Mouse (Mus musculus) hindbrain, embryonic 14.5 days (tissue): ENCODE results near the gene Polg. TPM values are rescaled to one million over a fixed set of nuclear protein-coding genes. Genes with fewer than 3 reads are reported as not detected.

Source experiments
- ATAC-seq: fragments of 200-750 bp; cut with Nextera tagmentation; 2 replicates; pipeline ENCODE4 v1.8.0; 2017; ENCODE audit warnings: moderate number of reproducible peaks, mild to moderate bottlenecking, moderate TSS enrichment, moderate library complexity; ENCODE audit not compliant: low FRiP score
- DNase-seq: peaks from one replicate; pipeline ENCODE4 v3.0.0-alpha.2; 2015; ENCODE audit warnings: low spot score
- H3K27ac ChIP-seq: fragments of 300-500 bp; sonication (generic); 2 replicates; pipeline ENCODE4 v1.5.1; 2014; ENCODE audit warnings: mild to moderate bottlenecking, moderate library complexity
- H3K27me3 ChIP-seq: fragments of 300-500 bp; sonication (generic); 2 replicates; pipeline ENCODE4 v1.6.1; 2014; ENCODE audit warnings: mild to moderate bottlenecking, low read length, mixed read lengths; ENCODE audit not compliant: control insufficient read depth, insufficient read depth
- H3K36me3 ChIP-seq: fragments of 300-500 bp; sonication (generic); replicated peaks from 2 replicates; pipeline ENCODE4 v1.6.1; 2014; ENCODE audit not compliant: control insufficient read depth, insufficient read depth
- H3K4me1 ChIP-seq: fragments of 300-500 bp; sonication (generic); replicated peaks from 2 replicates; pipeline ENCODE4 v1.6.1; 2014; ENCODE audit warnings: antibody characterized with exemption, low read length, mixed read lengths; ENCODE audit not compliant: control insufficient read depth, insufficient read depth
- H3K4me2 ChIP-seq: fragments of 300-500 bp; sonication (generic); replicated peaks from 2 replicates; pipeline ENCODE4 v1.6.1; 2014; ENCODE audit warnings: mild to moderate bottlenecking, moderate library complexity
- H3K4me3 ChIP-seq: fragments of 300-500 bp; sonication (generic); replicated peaks from 2 replicates; pipeline ENCODE4 v1.5.1; 2014; ENCODE audit warnings: mild to moderate bottlenecking, low read length
- H3K9ac ChIP-seq: fragments of 300-500 bp; sonication (generic); 2 replicates; pipeline ENCODE4 v1.6.1; 2014
- H3K9me3 ChIP-seq: fragments of 300-500 bp; sonication (generic); 2 replicates; pipeline ENCODE4 v1.6.1; 2016; ENCODE audit warnings: low read length; ENCODE audit not compliant: control insufficient read depth
- WGBS: fragments of 180-500 bp; shearing (Covaris S2); extraction: QIAGEN DNeasy Blood & Tissue Kit; methylation state at CpG from one replicate; pipeline ENCODE4 v1.1.7; 2014; 5-methylcytosine and 5-hydroxymethylcytosine counted together
- polyA plus RNA-seq: library from polyadenylated mRNA; unstranded; fragments of >200 nt; fragmentation: Nextera tagmentation; extraction: Ambion mirVana; gene quantifications from 2 replicates; pipeline ENCODE4 v1.2.1, GENCODE M21; 2014

Gene Polg
- polyA plus RNA-seq, 1 experiment from 2014 or later = 28.9 TPM

DNA sequence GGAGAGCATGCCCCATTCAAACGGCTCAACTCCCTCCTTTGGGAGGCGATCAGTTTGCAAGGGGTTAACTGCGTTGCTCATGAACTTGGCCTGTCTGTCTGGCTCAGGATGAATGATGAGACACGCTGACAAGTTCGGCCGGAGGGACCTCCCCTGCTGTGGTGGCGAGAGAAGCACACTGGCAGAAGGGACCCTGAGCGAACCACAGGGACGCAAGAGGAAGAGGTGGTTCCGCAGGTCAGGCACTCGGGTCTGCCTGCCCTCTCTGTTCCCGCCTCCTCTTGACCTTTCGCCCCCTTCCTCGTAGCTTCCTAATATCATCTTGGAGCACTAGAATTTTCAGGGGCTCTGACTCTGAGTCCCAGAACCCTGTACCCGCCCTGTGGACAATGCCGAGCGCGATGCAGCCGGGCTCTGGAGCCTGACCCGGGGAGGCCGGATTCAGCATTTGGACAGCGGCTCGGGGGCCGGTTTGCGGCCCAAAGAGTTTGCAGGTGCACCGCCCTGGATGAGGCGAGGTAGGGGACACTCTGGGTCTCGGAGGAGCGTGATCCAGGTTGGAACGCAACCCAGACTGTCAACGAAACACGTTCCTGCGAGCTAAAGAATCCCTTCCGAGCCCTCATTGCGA, 32.9 kb upstream of the Polg start:
- Histone ChIP-seq H3K9ac (peak overlapping the region; percentile 99), H3K36me3 (no peaks in the 10 kb centered on the region; the same call in 1 of the 2 replicates), H3K4me1 (peaks cover 13% of the 10 kb centered on the region), H3K9me3 (no peaks in the 10 kb centered on the region), H3K27ac (peak overlapping the region; percentile 99), H3K4me3 (peak overlapping the region; percentile 88), H3K4me2 (peak overlapping the region; percentile 91), H3K27me3 (peaks cover 23% of the 10 kb centered on the region)
- DNase-seq (peak; percentile 66), ATAC-seq (peak; percentile 17; the same call in 1 of the 2 replicates)
- WGBS = under 1% methylated on average over 35 of the region's 35 CpGs

DNA sequence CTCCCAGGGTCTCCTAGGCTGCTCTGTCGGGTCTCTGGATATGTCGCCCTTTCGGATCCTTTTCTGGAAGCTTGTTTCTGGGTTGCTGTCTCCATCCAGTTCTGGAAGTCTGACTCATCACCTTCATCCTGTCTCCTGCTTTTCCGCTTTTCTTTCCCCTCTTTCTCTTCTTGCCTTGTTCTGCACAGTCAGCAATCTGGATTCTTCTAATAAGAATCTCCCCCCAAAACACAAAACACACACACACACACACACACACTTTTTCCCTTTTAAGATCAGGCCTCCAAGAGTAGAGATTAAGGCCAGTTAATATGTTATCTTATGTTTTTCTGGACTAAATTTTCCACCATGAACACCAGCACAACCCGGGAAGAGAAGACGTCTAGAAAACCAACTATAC, 32.2 kb upstream of the Polg start:
- peak overlapping the region; percentile 91 for H3K4me2 ChIP-seq
- no peaks in the 10 kb centered on the region for H3K9me3 ChIP-seq
- H3K4me3 ChIP-seq = peak overlapping the region; percentile 7; the same call in 1 of the 2 replicates
- DNase-seq (no peak), ATAC-seq (no peak)
- 7% methylated on average over 6 of the region's 6 CpGs for WGBS
- H3K4me1 ChIP-seq = peaks cover 13% of the 10 kb centered on the region
- peaks cover 23% of the 10 kb centered on the region for H3K27me3 ChIP-seq
- H3K36me3 ChIP-seq = no peaks in the 10 kb centered on the region; the same call in 1 of the 2 replicates
- peak overlapping the region; percentile 99 for H3K27ac ChIP-seq
- H3K9ac ChIP-seq = peak overlapping the region; percentile 32; the same call in 1 of the 2 replicates

DNA sequence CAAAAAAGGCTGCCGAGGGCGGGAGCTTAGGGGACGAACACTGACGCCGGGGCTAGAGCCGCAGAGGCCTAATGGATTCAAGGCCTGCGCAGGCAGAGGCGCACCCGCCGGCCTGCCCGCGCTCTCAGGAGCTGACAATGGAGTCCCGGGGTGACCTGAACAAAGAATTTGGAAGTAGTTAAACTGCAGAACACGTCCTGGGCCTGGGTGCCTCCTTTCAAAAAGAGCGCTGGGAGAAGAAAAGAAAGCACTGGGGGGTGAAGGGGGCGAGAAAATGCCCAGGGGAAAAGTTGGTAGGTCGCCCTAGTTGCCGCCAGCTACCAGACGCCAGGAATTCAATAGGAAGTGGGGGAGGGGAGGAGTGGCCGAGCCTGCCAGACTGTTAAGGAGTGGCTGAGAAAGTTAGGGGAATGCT, 31.5 kb upstream of the Polg start:
- no peaks in the 10 kb centered on the region for H3K36me3 ChIP-seq
- H3K9ac ChIP-seq = peak overlapping the region; percentile 35; the same call in 1 of the 2 replicates
- H3K4me1 ChIP-seq = peaks cover 12% of the 10 kb centered on the region
- ATAC-seq = peak; percentile 24; the same call in 1 of the 2 replicates
- H3K4me2 ChIP-seq = peak overlapping the region; percentile 91
- DNase-seq = peak; percentile 67
- no peak overlapping the region for H3K4me3 ChIP-seq
- 3% methylated on average over 20 of the region's 20 CpGs for WGBS
- peaks cover 23% of the 10 kb centered on the region for H3K27me3 ChIP-seq
- H3K9me3 ChIP-seq = no peaks in the 10 kb centered on the region
- H3K27ac ChIP-seq = peak overlapping the region; percentile 99

DNA sequence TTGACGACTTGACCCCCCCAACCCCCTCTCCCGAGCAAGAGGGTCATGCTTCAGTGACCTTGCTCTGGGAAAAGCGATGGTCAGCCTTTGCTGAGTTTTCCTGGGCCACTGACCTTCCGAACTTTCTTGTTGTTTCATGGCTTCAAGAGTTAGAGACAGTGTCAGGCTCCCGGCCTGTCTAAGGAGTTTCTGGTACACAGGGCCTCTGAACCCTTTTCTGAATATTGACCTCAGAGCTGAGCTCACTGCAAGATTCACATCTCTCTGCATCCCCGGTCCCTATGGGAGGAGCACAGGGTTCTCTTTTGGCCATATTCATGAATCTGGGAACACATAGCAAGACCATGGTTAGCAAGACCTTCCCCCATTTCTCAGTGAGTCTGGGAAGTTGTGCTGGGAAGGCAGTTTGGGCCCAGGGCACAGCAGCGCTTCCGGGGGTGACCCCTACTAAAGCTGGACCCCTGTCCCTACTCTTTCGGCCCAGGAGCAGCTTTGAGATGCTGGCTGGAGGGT, 30.7 kb upstream of the Polg start:
- Histone ChIP-seq H3K9me3 (no peaks in the 10 kb centered on the region), H3K4me1 (peaks cover 5% of the 10 kb centered on the region), H3K27me3 (peaks cover 18% of the 10 kb centered on the region), H3K4me3 (no peak overlapping the region), H3K9ac (peak overlapping the region; percentile 35; the same call in 1 of the 2 replicates), H3K36me3 (no peaks in the 10 kb centered on the region), H3K27ac (peak overlapping the region; percentile 99), H3K4me2 (peak overlapping the region; percentile 91)
- ATAC-seq = no peak
- DNase-seq = no peak
- WGBS = 7% methylated on average over 9 of the region's 9 CpGs

DNA sequence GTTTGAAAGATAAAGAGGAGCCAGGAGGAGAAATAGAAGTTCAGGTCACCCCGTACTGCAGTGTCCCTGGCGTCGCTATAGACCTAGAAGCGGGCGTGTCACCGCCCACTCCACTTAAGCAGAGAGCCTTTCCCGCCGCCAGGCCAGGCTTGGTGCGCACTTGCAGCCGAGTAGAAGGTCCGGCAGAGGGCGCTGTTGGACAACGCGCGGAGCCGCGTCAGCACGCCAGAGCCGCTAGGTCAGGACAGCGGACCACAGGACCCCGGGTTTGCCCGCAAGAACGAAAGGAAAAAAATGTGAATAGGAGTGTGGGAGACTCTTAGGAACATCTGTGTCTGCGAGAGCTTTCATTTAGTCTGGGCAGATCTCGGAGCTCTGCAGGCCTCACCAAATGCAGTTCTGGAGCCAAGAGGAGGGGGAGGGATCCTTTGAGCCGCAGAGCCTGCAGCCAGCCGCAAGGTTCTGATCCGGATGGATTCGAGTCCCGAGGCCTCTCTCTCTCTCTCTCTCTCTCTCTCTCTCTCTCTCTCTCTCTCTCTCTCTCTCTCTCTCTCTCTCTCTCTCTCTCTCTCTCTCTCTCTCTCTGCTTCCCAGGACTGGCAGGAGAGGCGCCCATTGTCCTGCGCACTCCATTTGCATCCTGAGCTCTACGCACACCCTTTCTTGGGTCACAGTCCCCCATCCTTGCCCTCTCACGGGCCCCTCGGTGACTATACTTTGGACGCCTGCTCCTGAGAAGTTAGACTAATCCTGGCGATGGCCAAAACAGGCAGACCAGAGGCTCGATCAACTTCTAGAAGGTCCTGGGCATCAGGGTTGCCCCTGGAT, 30.0 kb upstream of the Polg start:
- peaks cover 5% of the 10 kb centered on the region for H3K4me1 ChIP-seq
- peak; percentile 93 for DNase-seq
- WGBS = 1% methylated on average over 37 of the region's 38 CpGs
- H3K9me3 ChIP-seq = no peaks in the 10 kb centered on the region
- ATAC-seq = peak; percentile 72
- H3K27ac ChIP-seq = peak overlapping the region; percentile 99
- peak overlapping the region; percentile 28 for H3K4me3 ChIP-seq
- peak overlapping the region; percentile 35; the same call in 1 of the 2 replicates for H3K9ac ChIP-seq
- H3K36me3 ChIP-seq = no peaks in the 10 kb centered on the region
- H3K27me3 ChIP-seq = peaks cover 18% of the 10 kb centered on the region
- peak overlapping the region; percentile 91 for H3K4me2 ChIP-seq

DNA sequence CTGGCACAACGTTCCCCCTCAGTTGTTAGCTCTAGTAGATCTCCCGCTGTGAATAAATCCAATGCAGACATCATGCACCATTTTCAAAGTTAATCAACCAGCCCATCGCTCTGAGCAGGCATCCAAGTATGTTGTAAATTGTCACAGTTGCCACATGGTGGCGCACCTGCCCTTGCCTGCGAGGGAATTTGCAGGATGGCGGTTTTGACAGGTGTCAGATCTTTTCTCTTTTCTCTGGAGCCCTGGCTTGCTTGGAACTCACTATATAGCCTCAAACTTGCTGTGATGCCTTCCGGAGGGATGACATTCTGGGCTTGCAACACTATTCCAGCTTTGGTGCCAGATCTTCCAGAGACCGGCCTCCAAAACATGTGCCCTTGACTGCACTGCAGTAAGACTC, 27.8 kb upstream of the Polg start:
- Histone ChIP-seq H3K9me3 (no peaks in the 10 kb centered on the region), H3K27ac (no peak overlapping the region), H3K4me2 (no peak overlapping the region), H3K27me3 (peaks cover 16% of the 10 kb centered on the region), H3K9ac (no peak overlapping the region), H3K4me1 (peaks cover 1% of the 10 kb centered on the region), H3K4me3 (no peak overlapping the region), H3K36me3 (no peaks in the 10 kb centered on the region)
- WGBS = 9% methylated on average over 8 of the region's 8 CpGs
- DNase-seq (peak; percentile 88), ATAC-seq (no peak)

DNA sequence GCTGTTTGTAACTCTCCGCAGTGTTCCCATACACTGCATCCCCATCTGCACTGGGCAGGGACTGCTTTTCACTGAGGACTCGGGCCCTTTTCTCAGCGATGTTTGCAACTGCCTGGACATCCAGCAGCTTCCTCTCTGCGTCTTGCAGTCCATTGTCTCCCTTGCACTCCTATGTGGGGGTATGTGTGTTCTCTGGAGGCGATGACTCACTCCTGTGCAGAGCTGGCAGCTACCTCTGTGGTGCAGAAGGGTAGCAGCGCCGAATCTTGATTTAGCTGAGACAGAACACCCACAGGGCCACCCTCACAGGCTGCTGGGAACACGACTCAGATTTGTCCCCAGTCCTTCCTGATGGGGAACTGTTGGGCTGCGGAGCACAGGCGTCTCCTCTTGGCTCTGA, 20.4 kb upstream of the Polg start:
- Histone ChIP-seq H3K4me2 (no peak overlapping the region), H3K4me1 (no peaks in the 10 kb centered on the region), H3K27me3 (no peaks in the 10 kb centered on the region), H3K27ac (no peak overlapping the region), H3K9me3 (no peaks in the 10 kb centered on the region), H3K36me3 (no peaks in the 10 kb centered on the region), H3K9ac (no peak overlapping the region), H3K4me3 (no peak overlapping the region)
- WGBS = 58% methylated on average over 10 of the region's 10 CpGs
- DNase-seq = no peak
- no peak for ATAC-seq

DNA sequence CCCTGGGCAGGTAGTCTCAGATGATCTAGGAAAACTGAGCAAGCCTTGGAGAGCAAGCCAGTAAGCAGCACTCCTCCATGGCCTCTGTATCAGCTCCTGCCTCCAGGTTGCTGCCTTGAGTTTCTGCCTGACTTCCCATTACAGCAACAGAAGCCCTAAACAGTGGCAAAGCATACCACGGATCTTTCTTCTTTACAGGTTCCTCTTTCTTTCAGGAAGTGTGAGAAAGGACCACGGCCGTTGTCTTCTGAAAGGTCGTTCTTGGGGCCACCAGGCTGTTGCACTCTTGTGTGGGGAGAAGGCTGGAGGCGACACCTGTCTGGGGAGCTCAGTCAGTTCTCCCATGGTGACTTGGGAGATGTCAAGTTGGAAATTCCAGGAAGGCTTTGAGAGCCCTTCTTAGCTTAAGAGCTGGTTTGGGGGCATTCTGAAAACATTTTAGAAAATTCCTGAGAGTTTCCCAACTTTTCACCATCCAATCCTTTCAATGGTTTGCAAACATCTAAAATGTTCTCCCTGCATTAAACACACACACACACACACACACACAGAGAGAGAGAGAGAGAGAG, 8.8 kb upstream of the Polg start:
- no peak overlapping the region for H3K4me3 ChIP-seq
- no peak overlapping the region for H3K27ac ChIP-seq
- no peak overlapping the region for H3K4me2 ChIP-seq
- H3K36me3 ChIP-seq = no peaks in the 10 kb centered on the region
- H3K9ac ChIP-seq = no peak overlapping the region
- ATAC-seq (no peak), DNase-seq (no peak)
- WGBS = 83% methylated on average over 5 of the region's 5 CpGs
- no peaks in the 10 kb centered on the region for H3K27me3 ChIP-seq
- no peaks in the 10 kb centered on the region for H3K4me1 ChIP-seq
- no peaks in the 10 kb centered on the region for H3K9me3 ChIP-seq
